ENCODE assay signal across 8 mouse cellular contexts in the genomic region with DNA sequence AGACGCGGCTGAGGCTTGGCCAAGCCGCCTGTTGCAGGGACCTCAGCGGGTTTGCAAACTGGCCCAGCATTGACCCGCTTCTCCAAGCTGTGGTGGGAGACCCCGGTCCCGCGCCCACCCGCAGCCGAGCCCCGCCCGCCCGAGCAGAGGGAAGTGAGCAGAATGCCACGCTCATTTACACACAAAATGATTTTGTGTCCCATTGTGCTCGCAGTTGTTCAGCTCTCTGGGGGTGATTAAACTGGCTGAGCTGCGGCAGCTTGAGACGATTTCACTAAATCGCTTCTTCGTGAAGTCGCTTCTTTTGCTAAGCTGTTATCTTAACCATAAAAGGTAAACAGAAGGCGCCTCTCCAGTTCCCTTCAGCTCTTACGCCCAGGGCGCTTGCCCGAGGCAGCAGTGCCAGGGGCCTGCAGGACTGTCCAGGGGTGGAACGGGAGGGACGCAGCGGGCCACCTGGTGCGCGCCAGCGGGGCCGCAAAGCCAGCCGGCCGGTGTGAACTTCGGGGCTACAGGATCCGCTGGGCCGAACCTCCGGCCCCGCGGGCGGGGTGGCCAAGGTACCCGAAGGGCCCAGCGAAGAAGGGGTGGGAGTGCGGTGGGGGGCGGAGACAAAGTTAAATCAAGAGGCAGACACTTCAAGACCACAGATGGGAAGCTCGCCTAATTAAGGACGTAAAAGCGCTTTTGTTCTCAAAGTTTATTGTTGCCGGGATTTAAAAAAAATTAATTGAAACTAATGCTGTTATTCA. TPM values are rescaled to one million over a fixed set of nuclear protein-coding genes. Genes with fewer than 3 reads are reported as not detected.
A peak's percentile ranks its signal among the peaks of the same experiment; 100 is the strongest.
DNase-seq lines count a peak whose midpoint lies in the region; ATAC-seq and TF ChIP-seq lines count a peak whose summit lies in the region.

No protein-coding gene starts in this region.

- H3K9ac ChIP-seq in embryonic facial prominence, embryonic 11.5 days (replicated peaks; ENCODE audit: low read length): peak overlapping the region; percentile 98
- peak overlapping the region; percentile 60 for H3K9ac ChIP-seq in heart, embryonic 16.5 days (ENCODE audit: low read length)
- H3K9ac ChIP-seq in limb, embryonic 14.5 days (ENCODE audit: low read depth, low read length, severe bottlenecking): peak overlapping the region; percentile 96
- peak overlapping the region; percentile 98 for H3K9ac ChIP-seq in neural tube, embryonic 11.5 days (ENCODE audit: low read length)

- H3K4me1 ChIP-seq in embryonic facial prominence, embryonic 11.5 days (ENCODE audit: control insufficient read depth, insufficient read depth, low read length): no peaks in the 10 kb centered on the region; the same call in 1 of the 2 replicates
- H3K4me1 ChIP-seq in heart, embryonic 16.5 days (ENCODE audit: control insufficient read depth, insufficient read depth, low read length): peaks cover 12% of the 10 kb centered on the region; the same call in 1 of the 2 replicates
- peaks cover 13% of the 10 kb centered on the region for H3K4me1 ChIP-seq in limb, embryonic 14.5 days (ENCODE audit: control insufficient read depth, insufficient read depth, low read length)
- peaks cover 21% of the 10 kb centered on the region for H3K4me1 ChIP-seq in neural tube, embryonic 11.5 days (ENCODE audit: control insufficient read depth, insufficient read depth, low read length)

- DNase-seq in kidney, adult 18-20 months: peak; percentile 41
- DNase-seq in kidney, adult 9 months: no peak
- DNase-seq in embryonic facial prominence, embryonic 11.5 days (ENCODE audit: low spot score): peak; percentile 65
- DNase-seq in limb, embryonic 14.5 days (ENCODE audit: low spot score): peak; percentile 42
- peak; percentile 64 for DNase-seq in neural tube, embryonic 11.5 days (ENCODE audit: low spot score)
- no peak for DNase-seq in thymus, postnatal 0 days (ENCODE audit: low spot score)

- no peak for ATAC-seq in embryonic facial prominence, embryonic 11.5 days (replicated peaks; ENCODE audit: insufficient number of reproducible peaks, low FRiP score, low TSS enrichment, low read depth)
- ATAC-seq in heart, embryonic 16.5 days (replicated peaks; ENCODE audit: extremely low read depth, insufficient read depth, low FRiP score): no peak
- ATAC-seq in limb, embryonic 14.5 days (ENCODE audit: low FRiP score, low read depth): no peak
- no peak for ATAC-seq in neural tube, embryonic 11.5 days (ENCODE audit: insufficient read depth, low FRiP score, low TSS enrichment)
- no peak for ATAC-seq in erythroid progenitor cell, adult 5-6 weeks (replicated peaks; ENCODE audit: low FRiP score, poor library complexity, severe bottlenecking)

- H3K4me2 ChIP-seq in embryonic facial prominence, embryonic 11.5 days (ENCODE audit: low read depth, low read length): peak overlapping the region; percentile 83
- peak overlapping the region; percentile 74 for H3K4me2 ChIP-seq in heart, embryonic 16.5 days (ENCODE audit: low read depth, low read length)
- peak overlapping the region; percentile 87 for H3K4me2 ChIP-seq in limb, embryonic 14.5 days (replicated peaks; ENCODE audit: low read depth, low read length, severe bottlenecking)
- peak overlapping the region; percentile 88 for H3K4me2 ChIP-seq in neural tube, embryonic 11.5 days (ENCODE audit: low read depth)

- H3K9me3 ChIP-seq in embryonic facial prominence, embryonic 11.5 days (replicated peaks; ENCODE audit: control insufficient read depth, low read length): no peaks in the 10 kb centered on the region
- H3K9me3 ChIP-seq in heart, embryonic 16.5 days (replicated peaks; ENCODE audit: control insufficient read depth, low read length): no peaks in the 10 kb centered on the region
- no peaks in the 10 kb centered on the region for H3K9me3 ChIP-seq in limb, embryonic 14.5 days (ENCODE audit: control insufficient read depth, low read length)
- H3K9me3 ChIP-seq in neural tube, embryonic 11.5 days (ENCODE audit: control insufficient read depth, low read length): no peaks in the 10 kb centered on the region

- peak overlapping the region; percentile 87 for H3K4me3 ChIP-seq in embryonic facial prominence, embryonic 11.5 days (ENCODE audit: low read depth, low read length)
- H3K4me3 ChIP-seq in heart, embryonic 16.5 days (ENCODE audit: low read length): peak overlapping the region; percentile 82
- H3K4me3 ChIP-seq in limb, embryonic 14.5 days (replicated peaks; ENCODE audit: low read length): peak overlapping the region; percentile 81
- peak overlapping the region; percentile 88 for H3K4me3 ChIP-seq in neural tube, embryonic 11.5 days (ENCODE audit: low read depth, low read length)

- WGBS in embryonic facial prominence, embryonic 11.5 days: under 1% methylated on average over 48 of the region's 48 CpGs
- 2% methylated on average over 48 of the region's 48 CpGs for WGBS in heart, embryonic 16.5 days
- under 1% methylated on average over 47 of the region's 48 CpGs for WGBS in limb, embryonic 14.5 days
- under 1% methylated on average over 48 of the region's 48 CpGs for whole genome bisulfite sequencing in neural tube, embryonic 11.5 days

- peaks cover 13% of the 10 kb centered on the region for H3K36me3 ChIP-seq in embryonic facial prominence, embryonic 11.5 days (replicated peaks; ENCODE audit: control insufficient read depth, insufficient read depth, low read depth, low read length)
- H3K36me3 ChIP-seq in heart, embryonic 16.5 days (ENCODE audit: control insufficient read depth, insufficient read depth): peaks cover 4% of the 10 kb centered on the region; the same call in 1 of the 2 replicates
- H3K36me3 ChIP-seq in limb, embryonic 14.5 days (ENCODE audit: control insufficient read depth, insufficient read depth, low read length): peaks cover 33% of the 10 kb centered on the region
- H3K36me3 ChIP-seq in neural tube, embryonic 11.5 days (ENCODE audit: control insufficient read depth, insufficient read depth, low read length): peaks cover 11% of the 10 kb centered on the region

- no peaks in the 10 kb centered on the region for H3K27me3 ChIP-seq in embryonic facial prominence, embryonic 11.5 days (ENCODE audit: control insufficient read depth, insufficient read depth, low read length)
- H3K27me3 ChIP-seq in heart, embryonic 16.5 days (ENCODE audit: control insufficient read depth, insufficient read depth, low read length): peaks cover 5% of the 10 kb centered on the region; the same call in 1 of the 2 replicates
- H3K27me3 ChIP-seq in limb, embryonic 14.5 days (ENCODE audit: control insufficient read depth, insufficient read depth, low read length): no peaks in the 10 kb centered on the region
- no peaks in the 10 kb centered on the region for H3K27me3 ChIP-seq in neural tube, embryonic 11.5 days (ENCODE audit: control insufficient read depth, insufficient read depth, low read length)

- peak overlapping the region; percentile 100 for H3K27ac ChIP-seq in embryonic facial prominence, embryonic 11.5 days (replicated peaks; ENCODE audit: low read depth, low read length)
- peak overlapping the region; percentile 43; the same call in 1 of the 2 replicates for H3K27ac ChIP-seq in heart, embryonic 16.5 days (ENCODE audit: low read length)
- H3K27ac ChIP-seq in limb, embryonic 14.5 days (replicated peaks; ENCODE audit: low read depth, low read length): peak overlapping the region; percentile 99
- H3K27ac ChIP-seq in neural tube, embryonic 11.5 days (ENCODE audit: low read depth, low read length): peak overlapping the region; percentile 99

- TF ChIP-seq POLR2A in limb, embryonic 14.5 days (IDR thresholded peaks at IDR 0.05; ENCODE audit: borderline replicate concordance, extremely low read depth, insufficient read depth, insufficient read length): no peak

RNA-seq across cellular contexts. Expression of a gene that starts 3.6 kb away (rescaled TPM):
- 20.7 and 27.6 TPM in 2 replicates for polyA plus RNA-seq in embryonic facial prominence, embryonic 11.5 days (2014; fragmentation: Nextera tagmentation; extraction: Ambion mirVana)
- 3.2 and 4.2 TPM in 2 replicates for polyA plus RNA-seq in heart, embryonic 16.5 days (2015; fragmentation: Nextera tagmentation; extraction: Ambion mirVana)
- polyA plus RNA-seq in limb, embryonic 14.5 days (2012; rRNA removed): 77.1 and 97.5 TPM in 2 replicates
- polyA plus RNA-seq in limb, embryonic 14.5 days (2014; fragmentation: Nextera tagmentation; extraction: Ambion mirVana): 18.7 and 20.7 TPM in 2 replicates
- polyA plus RNA-seq in neural tube, embryonic 11.5 days (2014; fragmentation: Nextera tagmentation; extraction: Ambion mirVana): 19.4 and 22.7 TPM in 2 replicates
- not detected in 2 replicates for total RNA-seq in erythroid progenitor cell, adult 5-6 weeks (2015; ENCODE audit: low replicate concordance)
- not detected in 2 replicates for total RNA-seq in erythroid progenitor cell, adult 5-6 weeks (2017; ENCODE audit: low replicate concordance)
- 5.7 and 8.0 TPM in 2 replicates for polyA plus RNA-seq in thymus, postnatal 0 days (2015; fragmentation: Nextera tagmentation; extraction: Ambion mirVana)

Comparison
In these comparisons a context has a peak if more than half of its experiments do, and no peak if none do; other contexts are left out.
1. DNase-seq: peak in kidney, adult 18-20 months (single experiment), embryonic facial prominence, embryonic 11.5 days (single experiment), limb, embryonic 14.5 days (single experiment) and neural tube, embryonic 11.5 days (single experiment); none in kidney, adult 9 months (single experiment) and thymus, postnatal 0 days (single experiment).
2. H3K27ac ChIP-seq: peak in every context shown above with its lines; median percentile 100 in embryonic facial prominence, embryonic 11.5 days; 99 in limb, embryonic 14.5 days; 99 in neural tube, embryonic 11.5 days; 43 in heart, embryonic 16.5 days.
3. Peak in every context shown above with its lines, with median percentiles within 50 percentile points of each other: H3K4me2 ChIP-seq, H3K4me3 ChIP-seq and H3K9ac ChIP-seq.